Mouse (Mus musculus): ENCODE measurements around the gene Cacng2. TPM values are rescaled to one million over a fixed set of nuclear protein-coding genes. Genes with fewer than 3 reads are reported as not detected.
A peak's percentile ranks its signal among the peaks of the same experiment; 100 is the strongest.

Cacng2 gene
- total and polyA plus RNA-seq, 2 experiments from 2014 or later: 16.7 to 22.6 TPM

DNA sequence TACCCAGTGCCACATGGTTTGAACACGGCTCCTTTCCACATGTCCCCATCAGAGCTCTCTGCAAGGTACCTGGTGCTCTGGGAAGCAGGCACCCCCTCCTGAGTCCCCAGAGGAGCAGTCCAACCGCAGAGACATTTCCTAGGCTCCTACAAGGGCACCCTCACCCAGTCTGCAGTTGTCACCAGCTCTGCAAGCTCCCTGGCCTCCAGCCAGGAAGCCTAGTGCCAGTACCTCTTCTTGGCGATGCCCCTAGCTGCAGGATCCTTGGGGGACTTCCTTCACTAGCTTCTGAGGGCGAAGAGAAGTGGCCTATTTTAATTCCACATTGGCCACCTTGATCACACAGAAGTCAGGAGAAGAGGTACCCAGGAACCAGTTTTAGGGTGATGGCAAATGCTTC, 38.0 kb upstream of the Cacng2 start:
- no peaks in the 10 kb centered on the region for H3K27me3 ChIP-seq (ENCODE audit: insufficient read depth, low read length)
- no peak for ATAC-seq (ENCODE audit: low FRiP score)
- 68% methylated on average over 4 of the region's 4 CpGs for WGBS
- no peak for DNase-seq (ENCODE audit: low spot score)
- no peak overlapping the region for H3K9ac ChIP-seq (replicated peaks; ENCODE audit: low read length, poor library complexity, severe bottlenecking)
- H3K4me3 ChIP-seq (ENCODE audit: low read depth, low read length): no peak overlapping the region
- TF ChIP-seq CTCF (IDR thresholded peaks at IDR 0.05): no peak
- H3K27ac ChIP-seq (ENCODE audit: low read depth, low read length): no peak overlapping the region
- no peaks in the 10 kb centered on the region for H3K9me3 ChIP-seq (ENCODE audit: low read length)
- H3K4me2 ChIP-seq (ENCODE audit: low read depth, low read length, poor library complexity, severe bottlenecking): no peak overlapping the region
- H3K4me1 ChIP-seq (ENCODE audit: insufficient read depth, low read length): no peaks in the 10 kb centered on the region
- H3K36me3 ChIP-seq (ENCODE audit: insufficient read depth, low read length): 0 out of 2 replicates have a peak, but pooled peaks cover 3% of the 10 kb centered on the region

DNA sequence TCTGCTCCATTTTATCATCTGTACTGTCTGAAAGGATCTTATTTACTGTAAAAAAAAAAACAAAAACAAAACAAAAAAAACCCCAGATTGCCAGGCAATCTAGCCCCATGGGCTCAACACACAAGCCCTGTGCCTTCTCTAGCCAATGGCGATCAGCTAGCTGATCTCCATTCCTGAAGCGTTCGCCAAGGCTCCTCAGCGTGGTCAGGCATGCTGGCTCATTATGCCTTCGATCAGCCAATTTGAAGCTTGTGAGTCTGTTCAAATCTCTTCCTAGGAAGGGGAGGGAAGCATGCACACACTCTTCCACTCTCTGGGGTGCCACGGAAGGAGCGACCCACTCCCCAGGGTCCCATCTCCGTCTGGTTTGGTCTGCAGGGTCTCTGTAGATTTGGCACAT, 37.5 kb upstream of the Cacng2 start:
- Histone ChIP-seq H3K36me3 (ENCODE audit: insufficient read depth, low read length) (0 out of 2 replicates have a peak, but pooled peaks cover 3% of the 10 kb centered on the region), H3K4me3 (ENCODE audit: low read depth, low read length) (no peak overlapping the region), H3K27ac (ENCODE audit: low read depth, low read length) (no peak overlapping the region), H3K9ac (replicated peaks; ENCODE audit: low read length, poor library complexity, severe bottlenecking) (no peak overlapping the region), H3K4me1 (ENCODE audit: insufficient read depth, low read length) (no peaks in the 10 kb centered on the region), H3K27me3 (ENCODE audit: insufficient read depth, low read length) (no peaks in the 10 kb centered on the region), H3K9me3 (ENCODE audit: low read length) (no peaks in the 10 kb centered on the region), H3K4me2 (ENCODE audit: low read depth, low read length, poor library complexity, severe bottlenecking) (no peak overlapping the region)
- no peak for TF ChIP-seq CTCF (IDR thresholded peaks at IDR 0.05)
- no peak for ATAC-seq (ENCODE audit: low FRiP score)
- WGBS: 70% methylated on average over 8 of the region's 8 CpGs
- no peak for DNase-seq (ENCODE audit: low spot score)

DNA sequence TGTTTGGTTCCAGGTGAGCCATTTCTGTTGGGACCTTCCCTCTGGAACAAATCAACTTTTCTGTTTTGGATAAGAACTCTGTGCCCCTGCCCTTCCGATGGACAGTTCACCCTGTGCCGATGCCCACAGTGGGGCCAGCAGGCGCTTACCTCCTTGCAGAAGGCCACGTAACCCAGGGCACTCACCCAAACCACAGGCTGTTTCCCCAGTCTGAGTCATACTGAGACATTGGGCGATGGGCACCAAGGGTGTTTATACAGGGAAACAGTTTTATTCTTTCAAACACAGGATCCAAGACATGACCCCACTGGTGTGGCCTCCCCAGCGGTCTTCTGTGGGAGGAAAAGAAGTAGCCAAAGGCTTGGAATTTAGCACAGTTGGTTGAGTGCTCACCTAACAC, 35.6 kb upstream of the Cacng2 start:
- H3K4me3 ChIP-seq (ENCODE audit: low read depth, low read length): no peak overlapping the region
- ATAC-seq (ENCODE audit: low FRiP score): no peak

DNA sequence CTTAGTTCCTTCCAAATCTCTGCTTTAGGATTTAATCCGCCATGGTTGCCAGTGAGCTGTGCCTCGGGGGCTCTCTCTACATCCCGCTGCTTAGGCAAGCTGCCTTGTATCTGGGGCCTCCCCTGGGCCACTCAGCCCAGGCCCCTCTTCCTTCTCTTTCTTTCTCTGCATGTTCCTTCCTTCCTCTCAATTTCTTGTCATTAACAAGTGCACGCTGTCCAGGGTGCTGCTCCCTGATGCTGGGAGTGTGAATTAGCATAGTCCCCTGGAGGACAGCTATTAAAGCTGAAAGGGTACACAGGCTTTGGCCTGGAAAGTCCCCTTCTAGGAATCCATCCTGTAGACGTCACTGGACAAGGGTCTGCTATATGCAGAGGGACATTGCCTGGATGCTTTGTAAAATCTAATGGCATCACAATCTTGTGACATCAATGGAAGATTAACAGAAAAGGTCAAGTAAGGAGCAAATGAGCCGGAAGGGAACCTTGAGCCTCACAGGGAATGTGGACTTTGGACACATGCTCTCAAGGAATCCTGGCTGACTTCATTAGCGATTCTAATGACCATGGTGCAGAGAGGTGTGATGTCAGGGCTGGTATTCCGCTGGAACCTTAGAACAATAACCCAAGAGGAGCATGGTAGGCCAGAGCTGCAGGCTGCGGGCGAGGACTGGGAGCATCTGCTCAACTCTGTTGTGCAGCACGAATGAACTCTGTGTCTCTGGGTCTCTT, 33.4 kb upstream of the Cacng2 start:
- Histone ChIP-seq H3K9ac (replicated peaks; ENCODE audit: low read length, poor library complexity, severe bottlenecking) (no peak overlapping the region), H3K9me3 (ENCODE audit: low read length) (no peaks in the 10 kb centered on the region), H3K27me3 (ENCODE audit: insufficient read depth, low read length) (no peaks in the 10 kb centered on the region), H3K4me2 (ENCODE audit: low read depth, low read length, poor library complexity, severe bottlenecking) (no peak overlapping the region), H3K27ac (ENCODE audit: low read depth, low read length) (no peak overlapping the region), H3K4me1 (ENCODE audit: insufficient read depth, low read length) (no peaks in the 10 kb centered on the region), H3K4me3 (ENCODE audit: low read depth, low read length) (no peak overlapping the region), H3K36me3 (ENCODE audit: insufficient read depth, low read length) (0 out of 2 replicates have a peak, but pooled peaks cover 2% of the 10 kb centered on the region)
- ATAC-seq (ENCODE audit: low FRiP score) (no peak), DNase-seq (ENCODE audit: low spot score) (no peak)
- TF ChIP-seq CTCF (IDR thresholded peaks at IDR 0.05): no peak
- 44% methylated on average over 11 of the region's 11 CpGs for WGBS

More for the DNA sequence above, 35.6 kb upstream of the Cacng2 start:
- WGBS: 94% methylated on average over 6 of the region's 6 CpGs
- Histone ChIP-seq H3K4me2 (ENCODE audit: low read depth, low read length, poor library complexity, severe bottlenecking) (no peak overlapping the region), H3K36me3 (ENCODE audit: insufficient read depth, low read length) (0 out of 2 replicates have a peak, but pooled peaks cover 3% of the 10 kb centered on the region), H3K9ac (replicated peaks; ENCODE audit: low read length, poor library complexity, severe bottlenecking) (no peak overlapping the region), H3K27me3 (ENCODE audit: insufficient read depth, low read length) (no peaks in the 10 kb centered on the region), H3K4me1 (ENCODE audit: insufficient read depth, low read length) (no peaks in the 10 kb centered on the region), H3K27ac (ENCODE audit: low read depth, low read length) (no peak overlapping the region), H3K9me3 (ENCODE audit: low read length) (no peaks in the 10 kb centered on the region)
- TF ChIP-seq CTCF (IDR thresholded peaks at IDR 0.05): no peak
- no peak for DNase-seq (ENCODE audit: low spot score)

DNA sequence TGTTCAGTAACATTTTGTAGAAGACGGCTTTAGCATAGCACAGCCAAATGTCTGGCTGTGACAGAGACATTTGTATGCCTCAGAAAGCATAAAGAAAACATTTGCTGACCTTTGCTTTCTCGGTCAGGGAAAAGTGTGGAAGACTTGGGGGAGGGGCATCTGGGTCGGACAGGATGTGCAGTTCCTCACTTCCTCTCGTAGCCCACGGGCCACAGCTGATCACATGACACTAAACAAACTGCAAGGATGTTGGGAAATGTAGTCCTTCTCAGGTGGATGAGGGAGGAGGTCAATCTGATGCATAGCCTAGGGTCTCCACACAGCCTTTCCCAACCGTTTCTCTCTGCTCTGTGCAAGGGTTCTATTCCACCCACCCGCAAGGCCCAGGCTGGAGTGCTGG, 28.7 kb upstream of the Cacng2 start:
- Histone ChIP-seq H3K36me3 (ENCODE audit: insufficient read depth, low read length) (no peaks in the 10 kb centered on the region), H3K4me2 (ENCODE audit: low read depth, low read length, poor library complexity, severe bottlenecking) (no peak overlapping the region), H3K4me3 (ENCODE audit: low read depth, low read length) (no peak overlapping the region), H3K9me3 (ENCODE audit: low read length) (no peaks in the 10 kb centered on the region), H3K27ac (ENCODE audit: low read depth, low read length) (no peak overlapping the region), H3K27me3 (ENCODE audit: insufficient read depth, low read length) (no peaks in the 10 kb centered on the region), H3K9ac (replicated peaks; ENCODE audit: low read length, poor library complexity, severe bottlenecking) (no peak overlapping the region), H3K4me1 (ENCODE audit: insufficient read depth, low read length) (no peaks in the 10 kb centered on the region)
- ATAC-seq (ENCODE audit: low FRiP score) (no peak), DNase-seq (ENCODE audit: low spot score) (peak; percentile 33)
- TF ChIP-seq CTCF (IDR thresholded peaks at IDR 0.05): no peak
- WGBS: 72% methylated on average over 7 of the region's 7 CpGs

DNA sequence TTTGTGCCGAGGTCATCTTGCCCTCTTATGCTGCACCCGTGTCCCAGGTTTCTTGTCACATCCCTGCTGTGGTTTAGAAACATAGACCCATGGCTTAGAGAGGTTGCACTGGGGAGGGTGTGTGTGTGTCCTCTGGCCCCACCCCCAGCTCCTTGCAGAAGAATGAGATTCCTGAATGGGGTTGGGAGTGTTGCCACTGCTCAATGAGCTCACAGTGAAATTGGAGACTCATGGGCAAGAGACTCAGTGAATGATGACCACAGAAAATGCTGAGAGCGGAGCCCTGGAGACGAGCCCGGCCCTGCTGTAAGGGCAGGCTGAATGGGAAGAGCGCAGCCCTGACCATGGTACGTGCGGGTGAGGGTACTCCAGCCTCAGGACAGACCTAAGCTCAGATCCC, 20.4 kb upstream of the Cacng2 start:
- 59% methylated on average over 8 of the region's 8 CpGs for WGBS
- ATAC-seq (ENCODE audit: low FRiP score): no peak

More for the DNA sequence above, 20.4 kb upstream of the Cacng2 start:
- TF ChIP-seq CTCF (IDR thresholded peaks at IDR 0.05): no peak
- H3K9me3 ChIP-seq (ENCODE audit: low read length): no peaks in the 10 kb centered on the region
- H3K4me2 ChIP-seq (ENCODE audit: low read depth, low read length, poor library complexity, severe bottlenecking): no peak overlapping the region
- H3K9ac ChIP-seq (replicated peaks; ENCODE audit: low read length, poor library complexity, severe bottlenecking): no peak overlapping the region
- DNase-seq (ENCODE audit: low spot score): no peak
- no peaks in the 10 kb centered on the region for H3K27me3 ChIP-seq (ENCODE audit: insufficient read depth, low read length)
- no peaks in the 10 kb centered on the region for H3K4me1 ChIP-seq (ENCODE audit: insufficient read depth, low read length)
- no peak overlapping the region for H3K4me3 ChIP-seq (ENCODE audit: low read depth, low read length)
- no peak overlapping the region for H3K27ac ChIP-seq (ENCODE audit: low read depth, low read length)
- no peaks in the 10 kb centered on the region for H3K36me3 ChIP-seq (ENCODE audit: insufficient read depth, low read length)

Data from midbrain, postnatal 0 days (tissue).